Mouse (Mus musculus) left cerebral cortex, postnatal 4 days (tissue): ENCODE results near the gene Fgd5. TPM values are rescaled to one million over a fixed set of nuclear protein-coding genes. Genes with fewer than 3 reads are reported as not detected.
"Not testable (repeated sequence)": the region's sequence is repeated elsewhere in the genome, so short reads cannot be mapped to it uniquely, and the experiment has no call there.

Source experiments
- DNase-seq: peaks from one replicate; pipeline ENCODE4 v3.0.0-alpha.2; 2022
- intact Hi-C: fragments of 180-260 bp; cut with DNase I; formaldehyde crosslinking; loops from one replicate; pipeline ENCODE4 v1.15.1; 2025
- total RNA-seq, 2 experiments: library from RNA; stranded (reverse); gene quantifications; 2 replicates each; pipeline ENCODE4 v1.2.3; 2021

Gene Fgd5
- total RNA-seq, 2 experiments from 2014 or later = 7.5 to 7.9 TPM

- intact Hi-C loops = no loop called here
Measured at GRCm38 (mm10) chr6:92063452-92063851, 84.8 kb downstream of the Fgd5 start.

GRCm38 (mm10) chr6:92064101-92064500 is 85.4 kb downstream of the Fgd5 start:
- intact Hi-C loops = no loop called here
- no peak for DNase-seq

More at GRCm38 (mm10) chr6:92063452-92063851, 84.8 kb downstream of the Fgd5 start:
- DNase-seq = no peak

- intact Hi-C loops = loop anchor here (5.0 kb wide), 1 partner anchor 289 kb away; no protein-coding TSS in a partner anchor
Measured at GRCm38 (mm10) chr6:92065721-92066496, 87.2 kb downstream of the Fgd5 start.

DNA sequence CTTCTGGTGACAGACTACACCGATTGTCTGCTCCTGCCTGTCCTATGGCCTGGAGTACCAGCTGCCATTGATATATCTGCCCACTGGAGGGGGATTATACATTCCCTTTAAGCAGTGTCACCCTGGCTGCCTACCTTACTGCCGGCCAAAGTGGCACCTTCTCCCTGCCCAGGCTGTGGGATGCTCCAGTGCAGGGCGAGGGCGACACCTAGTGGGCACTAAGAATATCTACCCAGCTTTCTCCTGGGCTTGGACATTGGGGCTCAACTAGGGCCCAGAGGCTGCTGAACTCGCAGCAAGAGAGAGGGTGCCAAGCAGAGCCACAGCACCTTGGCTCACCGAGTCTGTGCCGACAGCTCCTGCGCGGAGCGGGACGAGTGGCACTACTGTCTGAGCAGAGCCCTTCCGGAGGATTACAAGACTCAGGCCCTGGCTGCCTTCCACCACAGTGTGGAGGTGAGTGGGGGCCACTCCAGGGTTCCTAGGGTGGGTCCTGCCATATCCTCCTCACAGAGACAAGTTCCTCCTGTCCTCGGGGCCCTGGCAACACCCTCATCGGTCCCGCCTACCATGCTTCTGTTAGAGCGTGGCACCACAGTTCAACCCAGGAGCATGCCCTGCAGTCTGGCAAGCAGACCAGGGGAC is 88.6 kb downstream of the Fgd5 start:
- DNase-seq = peak; percentile 83
- intact Hi-C loops = loop anchor here (1.0 to 5.0 kb wide), 2 partner anchors 166 to 290 kb away; no protein-coding TSS in a partner anchor

More at GRCm38 (mm10) chr6:92065721-92066496, 87.2 kb downstream of the Fgd5 start:
- peak; percentile 69 for DNase-seq

DNA sequence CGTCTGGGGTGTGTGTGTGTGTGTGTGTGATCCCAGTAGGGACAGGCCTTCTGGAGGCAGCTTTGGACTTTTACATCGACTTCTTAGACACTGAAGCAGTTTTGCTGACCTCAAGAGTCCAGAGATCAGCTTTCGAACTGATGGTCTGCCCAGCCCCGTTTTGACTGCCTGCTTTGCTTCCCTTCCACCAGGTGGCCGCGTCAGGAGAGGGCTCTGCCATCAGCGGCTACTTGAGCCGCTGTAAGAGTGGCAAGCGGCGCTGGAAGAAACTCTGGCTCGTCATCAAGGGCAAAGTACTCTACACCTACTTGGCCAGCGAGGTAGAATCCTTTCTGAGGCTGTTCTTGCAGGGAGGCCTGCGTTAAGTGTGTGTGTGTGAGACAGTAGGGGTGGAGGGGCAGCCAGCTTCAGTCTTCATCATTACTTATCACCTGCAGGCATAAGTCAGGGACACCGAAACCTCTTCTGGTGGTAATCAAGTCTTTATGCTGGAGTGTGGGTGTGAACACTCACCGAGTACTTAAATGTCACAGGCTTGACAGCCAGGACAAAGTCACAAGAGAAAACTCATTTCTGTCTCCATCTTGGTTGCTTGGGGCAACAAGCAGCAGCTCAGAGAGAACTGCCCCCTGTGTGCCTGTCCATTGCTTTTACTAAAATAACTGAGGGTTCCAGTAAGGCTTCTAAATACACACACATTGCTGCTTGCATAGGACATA is 92.6 kb downstream of the Fgd5 start:
- peak; percentile 27 for DNase-seq
- intact Hi-C loops = no loop called here

DNA sequence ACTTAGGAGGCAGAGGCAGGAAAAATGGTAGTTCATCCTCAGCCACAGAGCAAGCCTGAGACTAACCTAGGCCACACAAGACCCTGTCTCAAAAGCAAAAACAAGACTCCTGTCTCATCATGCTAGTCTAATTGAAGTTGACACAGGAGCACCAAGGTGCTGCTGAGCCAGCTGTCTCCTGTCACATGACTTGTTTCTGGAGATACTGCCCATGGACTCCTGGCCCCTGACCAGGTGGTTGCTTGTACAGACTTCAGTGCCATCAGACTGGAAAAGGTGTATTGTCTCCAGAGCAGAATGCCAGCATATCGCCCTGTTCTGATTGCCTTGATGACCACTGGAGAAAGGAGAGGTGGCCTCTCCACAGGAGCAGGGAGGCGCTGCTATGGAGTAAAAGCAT is 102.1 kb downstream of the Fgd5 start:
- peak; percentile 64 for DNase-seq
- intact Hi-C loops = no loop called here

GRCm38 (mm10) chr6:92082756-92083155 is 104.1 kb downstream of the Fgd5 start:
- DNase-seq = no peak
- intact Hi-C loops = no loop called here

GRCm38 (mm10) chr6:92084932-92085331 is 106.3 kb downstream of the Fgd5 start:
- no peak for DNase-seq
- intact Hi-C loops = no loop called here

GRCm38 (mm10) chr6:92089141-92089540 is 110.5 kb downstream of the Fgd5 start:
- DNase-seq, intact Hi-C loops: not testable (repeated sequence)

DNA sequence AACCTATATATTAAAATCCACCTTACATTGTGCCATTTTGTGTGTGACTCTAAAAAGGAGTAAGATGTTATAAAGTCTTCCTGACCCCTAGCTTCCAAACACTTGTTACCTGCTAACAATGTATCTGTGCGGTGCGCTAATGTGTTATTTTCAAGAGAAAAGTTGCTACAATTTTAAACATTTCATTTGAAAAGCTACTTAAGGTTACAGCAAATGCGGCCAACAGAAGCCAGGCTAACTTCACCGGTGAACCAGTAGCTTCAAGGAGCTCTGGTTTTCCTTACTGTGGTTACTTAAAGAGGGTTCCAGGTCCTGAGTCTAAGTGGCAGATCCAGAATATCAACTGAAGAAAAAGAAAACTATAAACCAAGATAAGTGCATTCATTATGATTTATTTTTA is 111.3 kb downstream of the Fgd5 start:
- DNase-seq = no peak
- intact Hi-C loops = no loop called here

DNA sequence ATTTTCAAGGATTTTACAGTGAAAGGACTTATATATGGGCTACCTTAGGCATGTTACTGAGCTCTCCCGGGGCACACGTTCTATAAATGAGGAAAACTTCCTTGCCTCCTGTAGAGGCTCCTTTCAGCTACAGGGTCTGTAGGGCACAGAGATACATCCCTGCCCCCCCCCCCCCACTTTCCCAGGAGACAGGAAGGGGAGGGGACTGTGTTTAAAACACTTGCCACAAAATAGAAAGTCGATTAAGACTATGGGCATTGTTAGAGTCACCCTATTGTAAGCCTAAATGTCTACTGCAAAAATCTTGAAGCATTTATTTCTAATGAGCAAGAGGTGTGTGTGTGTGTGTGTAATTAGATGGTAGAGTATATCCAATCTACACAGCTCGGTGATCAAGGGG is 111.8 kb downstream of the Fgd5 start:
- intact Hi-C loops = no loop called here
- DNase-seq = no peak

DNA sequence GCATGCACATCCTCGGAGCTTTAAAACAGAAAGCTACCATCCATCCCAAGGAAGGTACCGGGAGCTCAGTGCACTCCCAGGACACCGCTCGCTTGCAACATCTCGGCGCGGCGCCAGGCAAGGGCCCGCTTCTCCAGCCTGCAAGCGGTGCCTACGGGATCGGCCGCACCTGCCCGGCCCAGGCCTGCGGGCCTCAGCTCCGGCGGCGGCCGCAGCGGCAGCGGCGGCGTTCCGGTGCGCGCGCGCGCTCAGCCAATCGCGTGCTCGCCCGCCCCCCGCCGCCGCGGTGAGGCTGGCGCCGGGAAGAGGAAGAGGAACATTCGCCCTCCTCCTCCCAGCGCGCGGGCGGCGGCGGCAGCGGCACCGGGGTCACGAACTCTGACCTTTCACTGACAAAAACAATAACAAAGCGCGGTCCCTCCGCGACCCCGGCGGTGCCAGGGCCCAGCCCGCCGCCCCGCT is 112.5 kb downstream of the Fgd5 start, which contains the start of gene Nr2c2:
TSS of gene Nr2c2 (plus strand) at position 261 of the 462 bp plus-strand sequence.
- DNase-seq = peak; percentile 84
- intact Hi-C loops = no loop called here

- intact Hi-C loops = no loop called here
- peak; percentile 100 for DNase-seq
Measured at GRCm38 (mm10) chr6:92091767-92092489, 113.2 kb downstream of the Fgd5 start.

DNA sequence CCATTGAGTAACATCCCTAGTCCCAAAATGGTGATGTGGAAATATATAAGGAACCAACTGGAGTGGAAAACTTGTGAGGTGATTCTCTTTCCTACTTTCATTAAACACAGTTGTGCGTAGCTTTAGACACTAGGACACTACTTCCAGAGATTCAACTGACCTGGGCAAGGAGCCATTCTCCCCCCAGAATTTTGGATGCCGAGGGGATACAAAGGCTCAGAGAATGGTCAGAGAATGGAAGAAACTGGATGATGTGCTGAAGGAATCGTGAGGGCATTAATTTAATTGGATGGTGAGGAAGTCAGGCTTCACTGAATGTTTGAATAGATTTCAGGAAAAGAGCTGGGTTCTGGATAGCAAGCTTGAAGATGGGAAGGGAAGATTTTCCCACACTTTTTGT is 114.1 kb downstream of the Fgd5 start:
- intact Hi-C loops = no loop called here
- DNase-seq = no peak

DNA sequence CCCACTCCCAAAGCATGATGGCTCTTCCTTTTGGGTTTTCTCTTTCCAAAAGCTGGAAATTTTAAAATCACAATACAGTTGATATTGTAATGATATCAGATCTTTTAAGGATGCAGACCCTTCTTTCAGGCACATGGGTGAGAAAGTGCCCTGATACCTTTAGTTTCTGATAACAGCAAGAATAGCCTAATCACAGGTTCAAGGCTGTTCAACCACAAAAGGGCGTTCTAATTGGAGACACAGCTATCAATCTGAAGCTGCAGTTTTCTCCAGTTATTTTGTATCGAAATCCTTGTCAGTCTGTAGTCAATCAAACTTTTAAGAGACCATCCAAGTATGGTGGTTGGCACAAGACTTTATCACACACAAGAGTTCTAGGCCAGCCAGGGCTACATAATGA is 115.2 kb downstream of the Fgd5 start:
- intact Hi-C loops = no loop called here
- no peak for DNase-seq

- intact Hi-C loops = no loop called here
- DNase-seq = no peak
Measured at GRCm38 (mm10) chr6:92100679-92101360, 122.1 kb downstream of the Fgd5 start.

DNA sequence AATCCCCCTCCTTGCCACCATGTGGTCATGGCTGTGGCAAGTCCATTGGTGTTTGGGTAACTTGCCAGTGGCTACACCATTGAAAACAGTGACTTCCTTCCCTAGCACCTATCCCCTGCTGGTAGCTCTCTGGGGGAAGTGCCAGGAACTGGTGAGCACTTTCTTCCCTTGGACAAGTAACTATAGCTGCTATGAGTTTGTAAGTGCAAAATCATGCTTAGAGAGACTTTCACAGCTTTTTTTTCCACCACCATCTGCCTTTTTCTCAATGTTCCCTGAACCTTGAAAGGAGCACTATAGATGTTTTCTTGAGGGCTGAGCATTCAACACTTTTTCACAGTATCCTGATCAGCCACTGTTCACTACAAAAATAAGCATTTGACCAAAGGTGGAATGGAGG is 145.9 kb downstream of the Fgd5 start:
- DNase-seq = no peak
- intact Hi-C loops = no loop called here
